Mouse (Mus musculus): Measurements from ENCODE around the gene Fam171b.

GRCm38 (mm10) chr2:83816147-83816546 lies 3.7 kb downstream of the Fam171b start:
- no peak for TF ChIP-seq CTCF (IDR thresholded peaks at IDR 0.05; ENCODE audit: extremely low read depth, insufficient read depth, insufficient read length, insufficient replicate concordance)
- no peak for TF ChIP-seq POLR2A (IDR thresholded peaks at IDR 0.05; ENCODE audit: low read depth, low read length)

All from spleen, adult 2 months (tissue).